Mouse (Mus musculus): ENCODE data around the gene Cox7a2l.

Cox7a2l gene

DNA sequence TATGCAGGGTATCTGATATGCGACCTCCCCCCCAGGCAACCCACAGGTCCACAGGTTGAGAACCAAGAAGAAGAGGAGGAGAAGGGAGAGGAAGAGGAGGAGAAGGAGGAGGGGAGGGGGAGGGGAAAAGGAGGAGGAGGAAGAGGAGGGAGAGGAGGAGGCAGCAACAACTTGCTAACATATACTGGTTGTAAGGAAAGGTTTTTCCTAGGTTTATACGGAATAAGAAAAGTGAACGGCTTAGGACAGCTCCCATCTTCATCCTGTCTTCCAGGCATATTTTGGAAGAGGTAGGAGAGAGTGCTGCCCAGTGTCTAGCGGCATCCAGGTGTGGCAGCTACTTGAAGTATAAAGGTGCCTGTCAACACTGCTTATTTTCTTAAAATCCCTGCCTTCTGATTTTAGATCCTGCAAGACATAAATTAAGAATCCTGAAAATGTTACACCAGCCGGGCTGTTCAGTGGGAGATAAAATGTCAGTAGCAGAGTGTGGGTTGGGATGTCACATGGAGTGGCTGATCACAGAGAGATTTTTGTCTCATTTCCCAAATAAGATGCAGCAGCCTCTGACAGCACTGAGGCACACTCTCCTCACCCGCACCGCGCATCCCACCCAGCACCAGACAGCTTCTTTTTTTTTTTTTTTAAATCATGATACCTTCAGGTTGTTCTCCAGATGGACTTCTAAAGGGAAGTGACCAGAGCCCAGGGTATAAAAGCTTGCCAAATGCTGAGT, at the start of gene Cox7a2l:
TSS of gene Cox7a2l (minus strand) at position 51 of the 736 bp plus-strand sequence.
- DNase-seq (ENCODE audit: low spot score in 2 of 2), result peak in 1 of 2 experiments; percentile 30

DNA sequence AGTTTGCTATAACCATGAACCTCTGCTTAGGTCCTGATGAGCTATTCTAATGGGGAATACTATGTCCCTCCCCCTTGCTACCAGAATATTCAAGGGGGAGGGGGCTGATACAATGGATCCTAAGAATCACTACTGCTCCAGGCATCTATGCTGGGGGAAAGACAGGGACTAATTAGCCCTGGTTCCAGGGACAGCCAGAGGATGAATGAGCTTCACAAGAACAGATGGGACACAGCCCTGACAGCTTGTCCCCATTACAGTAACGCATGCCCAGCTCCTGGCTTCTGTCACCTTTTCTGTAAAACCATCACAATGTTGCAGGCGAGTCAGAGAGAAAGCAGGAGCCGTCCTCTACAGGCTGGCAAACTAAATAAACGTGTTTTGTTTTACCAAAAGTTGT, 48.4 kb upstream of the Cox7a2l start:
- DNase-seq (ENCODE audit: low spot score in 2 of 2), result no peak

DNA sequence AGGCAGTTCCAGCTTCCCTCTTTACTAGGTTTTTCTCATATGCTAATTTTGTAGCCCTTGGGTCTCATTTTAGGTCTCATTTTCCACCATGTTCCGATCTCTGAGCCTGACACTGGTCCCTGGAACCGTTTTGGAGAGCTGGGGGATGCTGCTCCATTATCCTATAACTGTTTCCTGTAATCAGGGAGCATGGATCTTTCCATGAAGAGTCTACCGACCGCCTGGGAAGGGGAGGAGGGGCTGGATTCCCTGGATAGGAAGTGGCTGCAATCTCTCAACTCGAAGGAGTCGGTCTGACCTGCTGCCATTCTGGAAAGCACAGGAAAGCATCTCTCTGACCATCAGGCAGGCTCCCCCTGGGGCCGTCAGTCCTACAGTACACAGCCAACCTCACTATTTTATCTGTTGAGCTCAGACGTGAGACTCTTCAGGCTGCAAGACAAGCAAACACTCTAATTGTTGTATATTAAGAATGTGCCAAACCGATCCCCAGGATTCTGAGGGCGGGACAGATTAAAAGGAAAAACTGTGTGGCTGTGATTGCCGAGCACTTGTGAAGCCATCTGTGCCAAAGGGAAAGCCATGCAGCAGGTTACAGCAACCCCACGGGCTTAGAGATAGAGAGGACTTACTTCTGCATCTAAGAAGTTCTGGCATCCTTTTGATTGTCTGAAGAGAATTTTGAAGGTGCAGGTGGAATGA, 47.1 kb upstream of the Cox7a2l start:
- no peak for DNase-seq (ENCODE audit: low spot score in 2 of 2)

DNA sequence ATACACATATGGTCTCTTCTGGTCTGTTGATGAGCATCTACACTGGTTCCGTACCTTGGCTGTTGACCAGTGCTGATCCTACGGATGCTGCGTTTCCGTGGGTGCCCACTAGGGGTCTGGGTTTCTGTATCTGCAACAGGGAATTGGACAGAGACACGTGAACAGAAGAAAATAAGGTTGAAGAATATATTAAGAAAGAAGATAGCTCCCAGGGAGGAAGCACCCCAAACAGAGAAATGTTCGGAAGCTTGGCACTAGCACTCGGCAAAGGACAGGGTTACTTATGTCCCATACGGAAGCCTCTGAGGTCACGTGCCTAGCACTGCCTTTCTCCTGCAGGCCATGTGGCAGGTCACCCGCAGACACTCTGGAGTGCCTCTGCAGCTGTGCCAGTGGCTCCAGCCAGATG, 46.6 kb upstream of the Cox7a2l start:
- DNase-seq (ENCODE audit: low spot score in 2 of 2), result no peak

DNA sequence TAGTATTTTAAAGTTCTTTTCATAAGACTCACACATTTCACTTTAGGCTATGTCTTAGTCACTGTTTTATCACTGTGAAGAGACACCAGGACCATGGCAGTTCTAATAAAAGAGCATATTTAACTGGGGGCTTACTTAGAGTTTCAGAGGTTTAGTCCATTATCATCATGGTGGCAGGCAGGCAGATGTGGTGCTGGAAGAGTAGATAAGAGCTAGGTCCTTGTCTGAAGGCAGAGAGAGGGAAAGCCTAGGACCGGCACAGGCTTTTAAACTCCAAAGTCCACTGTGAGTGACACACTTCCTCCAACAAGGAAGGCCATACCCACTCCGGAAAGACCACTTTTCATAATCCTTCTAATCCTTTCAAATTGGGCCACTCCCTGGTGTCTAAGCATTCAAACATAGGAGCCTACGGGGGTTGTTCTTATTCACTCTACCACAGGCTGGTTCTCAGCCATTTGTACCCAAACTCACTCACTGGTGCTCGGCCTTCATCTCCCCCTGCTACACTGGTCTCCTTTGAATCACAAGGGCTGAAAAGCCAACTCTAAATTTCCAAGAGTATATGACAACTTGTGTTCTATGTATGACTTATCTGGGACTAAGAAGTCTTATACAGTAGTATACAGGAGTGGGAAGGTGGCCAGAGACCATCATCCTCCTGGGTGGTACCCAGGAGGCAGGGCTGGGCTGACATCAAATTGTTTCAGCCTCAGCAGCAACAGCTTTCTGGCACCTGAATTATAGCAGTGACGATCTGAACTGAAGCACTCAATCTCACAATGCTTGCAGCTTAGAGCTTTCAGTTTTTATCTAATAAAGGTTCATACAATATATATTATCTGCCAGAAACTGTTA, 45.3 kb upstream of the Cox7a2l start:
- no peak for DNase-seq (ENCODE audit: low spot score in 2 of 2)

DNA sequence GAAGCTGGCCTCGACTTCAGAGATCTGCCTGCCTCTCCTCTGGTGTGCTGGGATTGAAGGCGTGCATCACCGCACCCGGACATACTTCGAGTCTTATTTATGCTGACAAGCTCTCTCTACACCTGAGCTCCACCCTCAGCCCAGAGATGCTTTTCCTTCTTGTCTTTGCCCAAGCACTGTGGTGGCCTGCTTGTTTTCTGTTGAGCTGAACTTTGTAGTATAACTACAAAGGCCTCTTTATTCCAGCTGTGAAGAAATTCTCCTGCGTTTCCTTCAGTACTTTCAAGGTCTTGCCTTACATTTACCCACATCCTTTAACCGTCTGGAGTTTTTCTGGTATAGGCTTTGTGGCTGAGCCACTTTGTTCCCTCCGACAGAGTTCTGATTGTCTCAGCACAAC, 42.0 kb upstream of the Cox7a2l start:
- DNase-seq (ENCODE audit: low spot score in 2 of 2), result no peak

DNA sequence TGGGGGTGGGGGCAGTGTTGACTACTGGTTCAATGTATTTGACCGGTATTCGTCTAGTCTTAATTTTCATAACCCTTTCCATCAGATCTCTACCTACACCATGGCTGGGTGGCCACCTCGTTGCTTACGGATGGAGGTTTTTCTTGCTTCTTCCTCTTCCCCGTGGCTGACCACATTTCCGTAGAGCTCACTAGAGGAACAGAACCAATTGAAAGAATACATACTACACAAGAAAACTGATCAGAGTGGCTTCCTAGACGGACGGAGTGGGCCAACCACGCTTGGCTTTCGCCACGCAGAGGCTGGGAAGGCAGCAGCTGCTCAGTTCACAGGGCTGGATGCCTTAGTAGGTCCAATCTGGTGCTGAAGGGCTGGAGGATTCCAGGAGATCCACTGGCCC, 38.7 kb upstream of the Cox7a2l start:
- no peak for DNase-seq (ENCODE audit: low spot score in 2 of 2)

DNA sequence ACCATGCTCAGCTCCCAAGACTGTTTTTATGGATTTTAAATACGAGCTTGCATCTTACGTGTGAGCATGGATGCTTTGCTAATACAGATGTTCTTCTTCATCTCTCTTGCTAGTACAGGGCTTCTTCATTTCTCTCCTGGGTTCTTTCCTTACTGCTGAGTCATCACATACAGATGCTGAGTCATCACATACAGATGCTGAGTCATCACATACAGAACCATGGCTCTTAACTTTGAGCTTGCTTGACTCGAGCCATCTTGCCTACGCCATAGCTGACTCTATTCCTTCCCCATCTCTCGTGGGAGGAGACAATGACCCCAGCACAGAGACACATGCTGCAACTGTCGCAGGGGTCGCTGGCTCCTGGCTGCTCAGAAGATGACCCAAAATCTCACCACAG, 37.9 kb upstream of the Cox7a2l start:
- no peak for DNase-seq (ENCODE audit: low spot score in 2 of 2)

DNA sequence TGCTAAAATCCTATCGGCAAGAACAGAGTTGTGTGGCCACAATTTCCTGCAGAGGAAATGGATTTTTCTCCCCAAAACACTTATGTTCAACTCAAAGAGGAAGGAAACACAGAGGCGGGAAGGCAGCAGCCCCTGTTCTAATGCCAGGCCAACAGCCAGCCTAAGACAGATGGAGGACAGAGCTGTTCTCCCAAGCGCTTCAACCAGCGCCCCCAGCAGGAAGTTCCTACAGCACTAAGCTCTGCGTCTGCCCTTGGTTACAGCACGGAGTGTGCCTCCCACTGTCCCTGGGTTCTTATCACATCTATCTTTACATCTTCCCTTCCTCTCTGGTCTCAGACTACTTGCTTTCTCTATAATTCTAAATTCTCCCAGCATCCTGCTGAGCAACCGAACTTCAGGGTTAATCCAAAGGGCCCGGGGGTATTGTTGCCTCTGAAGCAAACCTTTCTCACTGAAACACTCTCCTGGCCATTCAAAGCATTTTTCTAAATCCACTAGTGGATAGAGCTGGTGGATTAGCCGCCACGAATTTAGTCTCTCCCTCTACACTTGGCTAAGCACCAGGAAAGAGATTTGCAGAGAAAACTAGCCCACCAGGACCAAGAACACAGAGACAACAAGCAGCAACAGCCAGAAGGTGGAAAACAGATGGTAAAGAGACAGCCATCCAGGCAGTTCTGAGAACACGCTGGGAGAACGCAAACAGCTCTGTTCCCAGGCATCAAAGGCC, 31.5 kb upstream of the Cox7a2l start:
- no peak for DNase-seq (ENCODE audit: low spot score in 2 of 2)

DNA sequence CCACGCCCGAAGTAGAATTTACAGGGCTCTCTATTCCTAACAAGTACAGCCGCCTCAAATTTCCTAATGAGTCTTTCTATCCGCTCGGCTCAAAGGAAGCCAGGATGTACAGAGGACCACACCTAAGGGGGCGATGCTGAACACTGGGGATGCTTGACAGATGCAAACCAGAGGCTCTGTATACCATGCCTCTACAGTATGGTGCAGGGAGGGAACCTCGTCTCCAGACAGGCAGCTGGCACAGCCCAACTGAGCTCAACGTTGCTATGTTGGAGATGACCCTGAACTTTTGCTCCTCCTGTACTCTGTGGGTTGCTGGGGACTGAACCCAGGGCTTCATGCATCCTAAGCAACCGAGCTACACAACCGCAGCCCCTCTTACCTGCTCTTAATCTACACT, 30.0 kb upstream of the Cox7a2l start:
- no peak for DNase-seq (ENCODE audit: low spot score in 2 of 2)

DNA sequence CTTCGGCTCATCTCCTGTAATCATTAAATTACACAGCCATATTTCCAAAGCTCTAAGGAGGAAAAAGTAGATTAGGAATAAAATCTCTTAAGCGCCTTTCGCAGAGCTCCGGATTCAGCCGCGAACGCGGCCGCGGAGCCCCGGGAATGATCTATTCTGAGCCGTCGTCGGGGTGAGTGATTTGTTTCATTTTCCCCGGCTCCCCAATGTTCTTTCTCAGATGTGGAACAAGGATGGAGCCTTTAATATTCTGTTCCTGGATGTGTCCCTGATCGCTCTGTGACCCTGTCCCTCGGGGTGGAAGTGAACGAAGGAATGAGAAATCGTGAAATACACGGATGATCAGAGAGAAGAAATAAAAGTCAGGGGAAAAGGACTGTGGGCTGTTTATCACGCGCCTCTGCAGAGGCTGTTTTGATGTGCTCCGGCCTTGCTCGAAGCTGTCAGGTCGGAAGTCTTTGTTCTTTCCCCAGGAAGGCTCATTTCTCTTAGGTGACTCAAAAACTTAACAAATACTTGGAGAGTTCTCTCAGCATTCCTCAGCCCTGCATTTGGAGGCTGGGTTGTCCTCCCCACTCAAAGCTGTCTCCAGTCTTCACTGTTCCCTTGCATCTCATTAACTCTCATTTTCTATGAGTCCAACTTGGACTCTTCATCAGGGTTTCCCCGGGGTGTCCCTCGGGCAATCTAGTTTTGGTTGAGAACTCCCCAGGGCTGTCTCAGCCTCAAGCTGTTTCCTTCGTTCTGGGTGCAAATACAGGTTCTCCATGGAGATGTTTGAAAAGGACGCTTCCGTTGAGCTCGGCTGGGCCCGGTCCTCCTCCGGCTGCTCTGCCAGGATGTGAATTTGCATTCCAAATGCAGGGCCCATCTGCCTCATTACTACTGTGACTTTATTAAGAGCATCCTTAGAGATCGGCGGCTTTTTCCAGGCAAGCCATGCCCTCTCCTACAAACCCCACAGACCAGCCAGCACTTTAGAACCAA, 28.9 kb upstream of the Cox7a2l start:
- no peak for DNase-seq (ENCODE audit: low spot score in 2 of 2)

DNA sequence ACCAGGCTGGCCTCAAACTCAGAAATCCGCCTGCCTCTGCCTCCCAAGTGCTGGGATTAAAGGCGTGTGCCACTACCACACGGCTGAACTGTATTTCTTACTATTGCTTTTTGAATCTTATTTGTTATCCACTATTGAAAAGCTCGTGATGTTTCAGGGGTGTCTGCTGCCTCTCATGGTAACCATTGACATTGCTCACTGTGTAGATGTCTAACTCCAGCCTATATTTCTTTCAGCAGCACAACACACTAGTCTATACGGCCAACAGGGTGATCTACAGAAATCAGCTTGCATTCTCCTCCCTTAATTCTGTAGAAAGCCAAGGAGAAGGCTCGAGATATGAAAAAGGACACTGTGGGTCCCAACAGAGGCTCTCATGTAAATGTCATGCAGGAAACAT, 28.1 kb upstream of the Cox7a2l start:
- no peak for DNase-seq (ENCODE audit: low spot score in 2 of 2)

DNA sequence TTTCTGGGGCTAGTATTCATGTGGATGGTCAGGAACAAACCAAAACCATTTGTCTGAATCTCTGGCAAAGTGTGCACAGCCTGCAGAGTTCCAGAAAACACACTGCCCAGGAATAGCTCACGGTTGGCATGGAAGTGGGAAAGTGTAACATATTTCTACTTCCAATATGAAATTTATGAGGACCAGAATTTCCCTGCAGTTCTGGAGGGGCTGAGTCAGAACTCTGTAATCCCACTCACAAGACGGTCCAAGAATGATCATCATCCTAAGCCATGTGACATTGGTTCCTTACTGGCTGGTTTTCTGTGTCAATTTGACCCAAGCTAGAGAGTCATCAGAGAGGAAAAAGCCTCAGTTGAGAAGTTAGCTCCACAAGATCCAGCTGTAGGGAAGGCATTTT, 25.3 kb upstream of the Cox7a2l start:
- no peak for DNase-seq (ENCODE audit: low spot score in 2 of 2)

DNA sequence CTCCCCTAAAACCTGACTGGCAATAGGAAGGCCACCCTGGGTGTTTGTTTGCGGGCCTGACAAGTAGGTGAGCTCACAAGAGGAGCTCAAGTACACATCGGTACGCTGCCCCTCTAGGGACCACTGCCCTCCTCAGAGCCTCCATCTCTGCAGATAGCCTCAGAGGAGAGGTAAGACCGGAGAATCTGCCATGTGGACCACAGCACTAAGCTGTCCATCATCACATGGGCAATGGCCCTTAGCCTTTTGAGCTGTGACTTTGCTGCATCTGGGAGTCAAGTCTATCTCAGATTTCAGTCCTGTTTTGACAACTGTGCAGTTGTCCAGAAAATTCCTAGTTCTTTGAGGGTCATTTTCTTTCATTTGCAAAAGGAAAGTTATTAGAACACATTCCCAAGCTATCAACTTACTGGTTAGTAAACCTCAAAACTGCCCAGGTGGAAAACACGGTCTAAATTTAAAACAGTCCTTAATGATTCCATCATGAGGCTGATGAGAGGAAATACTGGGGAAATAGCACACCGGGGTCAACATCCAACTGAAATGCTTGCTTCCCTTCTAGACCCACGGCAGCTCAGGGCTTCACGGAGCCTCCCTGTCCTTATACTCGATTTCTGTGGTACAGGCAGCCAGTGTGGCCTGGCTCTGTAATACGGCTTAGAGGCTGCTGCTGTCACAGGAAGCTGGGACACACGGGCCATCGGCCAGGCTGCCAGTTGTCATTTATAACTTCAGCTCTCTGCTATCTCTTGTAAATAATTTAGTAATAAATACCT, 22.3 kb upstream of the Cox7a2l start:
- no peak for DNase-seq (ENCODE audit: low spot score in 2 of 2)

DNA sequence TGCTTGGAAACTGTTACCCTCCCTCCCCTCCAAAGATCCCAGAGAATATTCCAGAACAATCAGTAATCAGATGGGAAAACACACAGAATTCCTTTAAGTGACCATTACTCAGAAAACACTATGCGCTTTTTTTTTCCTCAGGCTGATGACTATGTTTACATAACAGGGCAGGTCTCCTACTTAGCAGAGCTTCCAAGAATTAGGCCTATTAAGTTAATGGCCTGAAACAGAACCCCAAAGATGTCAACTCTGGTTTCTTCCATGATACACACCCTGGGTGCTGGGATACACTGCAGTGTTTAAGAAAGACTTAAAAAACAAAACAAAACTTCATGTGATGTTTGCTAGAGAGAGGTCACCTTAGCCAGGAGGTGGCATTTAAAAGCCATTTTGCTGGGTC, 21.6 kb upstream of the Cox7a2l start:
- no peak for DNase-seq (ENCODE audit: low spot score in 2 of 2)

DNA sequence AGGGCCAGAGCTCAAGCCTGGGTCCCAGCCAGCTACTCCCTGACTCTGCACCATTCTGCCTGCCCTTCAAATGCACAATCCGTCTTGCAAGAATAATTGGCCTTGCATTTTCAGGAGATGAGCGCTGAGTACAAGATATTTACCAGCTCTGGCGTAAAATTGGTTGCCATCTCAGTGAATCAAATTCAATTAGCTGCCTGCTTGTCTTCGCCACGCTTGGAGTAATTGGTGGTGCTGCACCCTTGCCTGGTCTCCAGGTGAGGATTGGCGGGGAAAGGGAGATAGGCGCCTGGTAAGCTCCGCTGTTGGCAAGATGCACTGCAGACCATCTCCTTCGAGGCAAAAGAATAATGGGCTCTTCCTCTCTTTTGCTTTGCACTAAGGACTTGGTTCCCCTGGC, 21.0 kb upstream of the Cox7a2l start:
- no peak for DNase-seq (ENCODE audit: low spot score in 2 of 2)

DNA sequence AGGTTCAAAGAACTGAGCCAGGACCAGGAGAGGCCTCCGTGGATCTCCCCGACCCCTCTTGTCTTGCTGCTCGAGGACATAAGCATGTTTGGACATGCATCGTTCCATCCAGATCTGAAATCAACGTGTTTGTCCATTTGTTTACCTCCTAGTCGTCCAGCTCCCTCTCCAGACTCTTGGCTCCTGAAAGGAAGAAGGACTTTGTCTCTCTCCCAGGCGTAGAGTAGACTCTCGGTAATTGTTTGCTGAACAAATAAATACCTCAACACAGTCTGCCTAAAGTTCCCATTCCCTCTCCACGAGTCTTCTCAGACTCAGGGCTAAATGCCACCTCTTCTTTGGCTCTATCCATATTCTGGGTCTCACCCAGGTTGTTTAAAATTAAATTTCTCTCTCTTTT, 16.0 kb upstream of the Cox7a2l start:
- DNase-seq (ENCODE audit: low spot score in 2 of 2), result no peak

DNA sequence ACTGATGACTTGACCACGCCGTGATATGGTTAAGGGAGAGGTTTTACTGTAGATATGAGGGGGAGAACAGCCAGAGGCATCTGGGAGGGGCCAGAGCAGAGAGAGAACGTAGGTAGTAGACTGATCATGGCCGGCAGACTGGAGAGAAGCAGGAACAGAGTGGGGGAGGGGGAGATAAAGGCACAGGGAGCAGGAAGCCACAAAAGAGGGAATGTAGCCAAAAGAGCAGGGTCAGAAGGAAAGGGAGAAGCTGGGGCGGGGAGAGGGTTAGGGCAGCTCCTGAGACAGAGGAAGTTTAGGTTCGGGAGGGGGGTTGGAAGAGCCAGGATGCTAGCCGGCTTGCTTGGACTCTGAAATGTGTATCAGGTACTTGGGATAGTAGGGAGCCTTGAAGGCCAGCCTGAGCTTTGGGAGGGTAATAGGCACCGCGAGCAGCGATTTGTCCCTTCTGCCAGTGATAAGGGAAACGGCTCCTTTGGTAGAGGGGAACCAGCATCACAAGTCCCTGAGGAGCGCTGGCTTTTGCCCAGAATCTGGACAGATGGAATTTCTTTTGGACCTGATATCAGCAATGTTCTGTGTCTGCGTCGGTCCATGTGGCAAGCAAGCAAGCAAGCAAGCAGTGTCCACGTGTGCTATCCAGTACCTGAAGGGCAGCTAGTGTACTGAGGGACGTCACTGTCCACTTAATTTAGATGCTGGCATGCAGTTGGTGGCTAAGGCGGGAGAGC, 10.7 kb upstream of the Cox7a2l start:
- no peak for DNase-seq (ENCODE audit: low spot score in 2 of 2)
